Mouse (Mus musculus): ENCODE data around the gene Clec2h.
"Not testable (repeated sequence)": the region's sequence is repeated elsewhere in the genome, so short reads cannot be mapped to it uniquely, and the experiment has no call there.

Gene Clec2h

GRCm38 (mm10) chr6:128662206-128662605 lies at the start of gene Clec2h:
TSS of gene Clec2h (plus strand) at chr6:128662385.
- no peak for ATAC-seq (ENCODE audit: insufficient number of reproducible peaks, low FRiP score, low TSS enrichment)

GRCm38 (mm10) chr6:128622733-128623132 lies 39.5 kb upstream of the Clec2h start:
- no peak for ATAC-seq (ENCODE audit: insufficient number of reproducible peaks, low FRiP score, low TSS enrichment)

GRCm38 (mm10) chr6:128623433-128623832 lies 38.8 kb upstream of the Clec2h start, which contains the start of gene Klrb1a:
TSS of gene Klrb1a (minus strand) at chr6:128623533.
- not testable (repeated sequence) for ATAC-seq (ENCODE audit: insufficient number of reproducible peaks, low FRiP score, low TSS enrichment)

- no peak for ATAC-seq (ENCODE audit: insufficient number of reproducible peaks, low FRiP score, low TSS enrichment)
Observed at GRCm38 (mm10) chr6:128624425-128624824, 37.8 kb upstream of the Clec2h start.

- ATAC-seq (ENCODE audit: insufficient number of reproducible peaks, low FRiP score, low TSS enrichment): not testable (repeated sequence)
Observed at GRCm38 (mm10) chr6:128625246-128625645, 36.9 kb upstream of the Clec2h start.

- peak; percentile 97 for ATAC-seq (ENCODE audit: insufficient number of reproducible peaks, low FRiP score, low TSS enrichment)
Observed at GRCm38 (mm10) chr6:128629771-128630739, 32.1 kb upstream of the Clec2h start.

GRCm38 (mm10) chr6:128630912-128631905 lies 31.0 kb upstream of the Clec2h start:
- ATAC-seq (ENCODE audit: insufficient number of reproducible peaks, low FRiP score, low TSS enrichment): not testable (repeated sequence)

GRCm38 (mm10) chr6:128640673-128641072 lies 21.5 kb upstream of the Clec2h start:
- ATAC-seq (ENCODE audit: insufficient number of reproducible peaks, low FRiP score, low TSS enrichment): no peak

GRCm38 (mm10) chr6:128641116-128641716 lies 21.0 kb upstream of the Clec2h start:
- no peak for ATAC-seq (ENCODE audit: insufficient number of reproducible peaks, low FRiP score, low TSS enrichment)

GRCm38 (mm10) chr6:128643999-128644398 lies 18.2 kb upstream of the Clec2h start:
- no peak for ATAC-seq (ENCODE audit: insufficient number of reproducible peaks, low FRiP score, low TSS enrichment)

GRCm38 (mm10) chr6:128644694-128645093 lies 17.5 kb upstream of the Clec2h start:
- ATAC-seq (ENCODE audit: insufficient number of reproducible peaks, low FRiP score, low TSS enrichment): peak; percentile 86

GRCm38 (mm10) chr6:128645708-128646107 lies 16.5 kb upstream of the Clec2h start:
- not testable (repeated sequence) for ATAC-seq (ENCODE audit: insufficient number of reproducible peaks, low FRiP score, low TSS enrichment)

- no peak for ATAC-seq (ENCODE audit: insufficient number of reproducible peaks, low FRiP score, low TSS enrichment)
Observed at GRCm38 (mm10) chr6:128649681-128650080, 12.5 kb upstream of the Clec2h start.

GRCm38 (mm10) chr6:128650187-128650586 lies 12.0 kb upstream of the Clec2h start:
- ATAC-seq (ENCODE audit: insufficient number of reproducible peaks, low FRiP score, low TSS enrichment): no peak

GRCm38 (mm10) chr6:128650827-128651226 lies 11.4 kb upstream of the Clec2h start:
- ATAC-seq (ENCODE audit: insufficient number of reproducible peaks, low FRiP score, low TSS enrichment): not testable (repeated sequence)

- no peak for ATAC-seq (ENCODE audit: insufficient number of reproducible peaks, low FRiP score, low TSS enrichment)
Observed at GRCm38 (mm10) chr6:128652938-128653337, 9.2 kb upstream of the Clec2h start.

- no peak for ATAC-seq (ENCODE audit: insufficient number of reproducible peaks, low FRiP score, low TSS enrichment)
Observed at GRCm38 (mm10) chr6:128661249-128661648, 936 bp upstream of the Clec2h start.

- no peak for ATAC-seq (ENCODE audit: insufficient number of reproducible peaks, low FRiP score, low TSS enrichment)
Observed at GRCm38 (mm10) chr6:128669936-128670335, 7.8 kb downstream of the Clec2h start.

- no peak for ATAC-seq (ENCODE audit: insufficient number of reproducible peaks, low FRiP score, low TSS enrichment)
Observed at GRCm38 (mm10) chr6:128679574-128679973, 17.4 kb downstream of the Clec2h start.

- no peak for ATAC-seq (ENCODE audit: insufficient number of reproducible peaks, low FRiP score, low TSS enrichment)
Observed at GRCm38 (mm10) chr6:128701691-128702090, 39.5 kb downstream of the Clec2h start.

Measured in cerebellum, adult (tissue).